Mouse (Mus musculus): ENCODE results near the gene Emc10.

GRCm38 (mm10) chr7:44542555-44542954 is 46.2 kb upstream of the Emc10 start:
- TF ChIP-seq POLR2A (IDR thresholded peaks at IDR 0.05; ENCODE audit: control insufficient read depth, low read depth, low read length) (no peak), CTCF (IDR thresholded peaks at IDR 0.05; ENCODE audit: control insufficient read depth, insufficient read depth, insufficient replicate concordance, low read depth, low read length) (no peak)
